In genomic region chr9:65575393-65576196, GRCm38 (mm10) we compare ENCODE assay signal across 10 mouse cellular contexts. TPM values are rescaled to one million over a fixed set of nuclear protein-coding genes. Genes with fewer than 3 reads are reported as not detected.
DNase-seq lines count a peak whose midpoint lies in the region; ATAC-seq and TF ChIP-seq lines count a peak whose summit lies in the region.
"Had no signal": no experiment of that assay in that cellular context is flagged by ENCODE, and none has a peak within 500 bp of the region (broad histone marks: within the 10 kb centered on the region; RNA-seq: fewer than 3 reads in every experiment).

No protein-coding gene starts in this region.

- 0 out of 2 replicates have a peak overlapping the region, but pooled peaks have one; percentile 47 for H3K27ac ChIP-seq in limb, embryonic 12.5 days
- no peak overlapping the region for H3K27ac ChIP-seq in limb, embryonic 10.5 days
- peak overlapping the region; percentile 76 for H3K27ac ChIP-seq in heart, postnatal 0 days (ENCODE audit: low read depth)

- H3K9me3 ChIP-seq in limb, embryonic 12.5 days, result no peaks in the 10 kb centered on the region
- H3K9me3 ChIP-seq in limb, embryonic 10.5 days (replicated peaks), result no peaks in the 10 kb centered on the region
- no peaks in the 10 kb centered on the region for H3K9me3 ChIP-seq in heart, postnatal 0 days (replicated peaks; ENCODE audit: control insufficient read depth, low read length)

- no peak overlapping the region for H3K4me3 ChIP-seq in limb, embryonic 12.5 days (replicated peaks)
- H3K4me3 ChIP-seq in limb, embryonic 10.5 days, result no peak overlapping the region
- H3K4me3 ChIP-seq in heart, postnatal 0 days (ENCODE audit: low read depth, low read length), result no peak overlapping the region

- WGBS in limb, embryonic 12.5 days, result 80% methylated on average over 8 of the region's 8 CpGs
- WGBS in limb, embryonic 10.5 days, result 86% methylated on average over 8 of the region's 8 CpGs
- WGBS in heart, postnatal 0 days, result 43% methylated on average over 8 of the region's 8 CpGs

- DNase-seq in limb, embryonic 10.5 days (ENCODE audit: low spot score), result no peak
- DNase-seq in c-Kit-positive CD71-positive TER-119-negative erythroid progenitor cells, embryonic 14.5 days (ENCODE audit: low read depth), result peak; percentile 73
- DNase-seq in heart, postnatal 0 days (ENCODE audit: low spot score), result peak; percentile 76
- peak; percentile 50 for DNase-seq in skeletal muscle tissue, adult 2 months (ENCODE audit: low read depth, low spot score)
- no peak for DNase-seq in cerebellum, adult 9-11 months
- DNase-seq in natural killer cell, adult 2 months (ENCODE audit: low spot score in 2 of 2), result no peak

- H3K4me2 ChIP-seq in limb, embryonic 12.5 days, result no peak overlapping the region
- no peak overlapping the region for H3K4me2 ChIP-seq in heart, postnatal 0 days (ENCODE audit: low read depth, low read length)

- no peak overlapping the region for H3K9ac ChIP-seq in limb, embryonic 12.5 days (replicated peaks)
- H3K9ac ChIP-seq in heart, postnatal 0 days (replicated peaks; ENCODE audit: low read depth, low read length), result no peak overlapping the region

- no peak for TF ChIP-seq CTCF in heart, postnatal 0 days (IDR thresholded peaks at IDR 0.05; ENCODE audit: low read depth)

- no peaks in the 10 kb centered on the region for H3K27me3 ChIP-seq in limb, embryonic 12.5 days
- H3K27me3 ChIP-seq in limb, embryonic 10.5 days (ENCODE audit: low read depth, poor library complexity, severe bottlenecking), result no peaks in the 10 kb centered on the region
- no peaks in the 10 kb centered on the region for H3K27me3 ChIP-seq in heart, postnatal 0 days (ENCODE audit: control insufficient read depth, insufficient read depth, low read length)

- H3K4me1 ChIP-seq in limb, embryonic 12.5 days (replicated peaks), result peaks cover 43% of the 10 kb centered on the region
- peaks cover 38% of the 10 kb centered on the region for H3K4me1 ChIP-seq in limb, embryonic 10.5 days
- peaks cover 27% of the 10 kb centered on the region for H3K4me1 ChIP-seq in heart, postnatal 0 days (ENCODE audit: control insufficient read depth, insufficient read depth)

- H3K36me3 ChIP-seq in limb, embryonic 12.5 days, result peaks cover 18% of the 10 kb centered on the region
- peaks cover 20% of the 10 kb centered on the region for H3K36me3 ChIP-seq in limb, embryonic 10.5 days
- peaks cover 17% of the 10 kb centered on the region for H3K36me3 ChIP-seq in heart, postnatal 0 days (replicated peaks; ENCODE audit: control insufficient read depth, insufficient read depth, low read length)

- TF ChIP-seq EP300 in heart, postnatal 0 days (IDR thresholded peaks at IDR 0.05; ENCODE audit: low read depth), result no peak

- no peak for ATAC-seq in limb, embryonic 12.5 days (ENCODE audit: insufficient number of reproducible peaks, insufficient read depth, low FRiP score, low TSS enrichment, low read depth)
- 0 out of 2 replicates have a peak, but pooled peaks have one; percentile 4 for ATAC-seq in heart, postnatal 0 days (ENCODE audit: insufficient read depth, low read depth)
- no peak for ATAC-seq in inflammation-experienced regulatory T-cells, adult 6 months
- ATAC-seq: intestine, embryonic 16.5 days had no signal

RNA-seq across cellular contexts. Expression of gene Plekho2, which starts 4.2 kb away (rescaled TPM):
- 12.2 and 15.0 TPM in 2 replicates for polyA plus RNA-seq in limb, embryonic 12.5 days (2016; fragmentation: Nextera tagmentation; extraction: Ambion mirVana)
- polyA plus RNA-seq in limb, embryonic 10.5 days (2016; fragmentation: Nextera tagmentation; extraction: Ambion mirVana), result 10.0 and 13.0 TPM in 2 replicates
- total RNA-seq in heart, postnatal 0 days (2014; rRNA removed; ENCODE audit: low replicate concordance), result 12.8 and 21.0 TPM in 2 replicates
- 7.6 and 8.3 TPM in 2 replicates for polyA plus RNA-seq in heart, postnatal 0 days (2015; fragmentation: Nextera tagmentation; extraction: Ambion mirVana)
- polyA plus RNA-seq in inflammation-experienced regulatory T-cells, adult 6 months (2017; shearing (Covaris generic)), result 10 to 100 TPM; 44.8 to 84.9 (median 55.9) TPM

RNA-seq across cellular contexts. Expression of gene Pif1, which starts 11.4 kb away (rescaled TPM):
- polyA plus RNA-seq in limb, embryonic 12.5 days (2016; fragmentation: Nextera tagmentation; extraction: Ambion mirVana), result 21.7 and 22.8 TPM in 2 replicates
- polyA plus RNA-seq in limb, embryonic 10.5 days (2016; fragmentation: Nextera tagmentation; extraction: Ambion mirVana), result 24.5 and 26.7 TPM in 2 replicates
- 7.1 and 32.7 TPM in 2 replicates for total RNA-seq in heart, postnatal 0 days (2014; rRNA removed; ENCODE audit: low replicate concordance)
- polyA plus RNA-seq in heart, postnatal 0 days (2015; fragmentation: Nextera tagmentation; extraction: Ambion mirVana), result 2.5 and 2.6 TPM in 2 replicates
- polyA plus RNA-seq in inflammation-experienced regulatory T-cells, adult 6 months (2017; shearing (Covaris generic)), result 1 to 10 TPM in 2 of 3 experiments, under 1 TPM in 1; 0.32 to 7.4 (median 1.1) TPM

RNA-seq across cellular contexts. Expression of gene Rbpms2, which starts 53.9 kb away (rescaled TPM):
- polyA plus RNA-seq in limb, embryonic 12.5 days (2016; fragmentation: Nextera tagmentation; extraction: Ambion mirVana), result 16.4 and 18.3 TPM in 2 replicates
- polyA plus RNA-seq in limb, embryonic 10.5 days (2016; fragmentation: Nextera tagmentation; extraction: Ambion mirVana), result 33.5 and 40.4 TPM in 2 replicates
- total RNA-seq in heart, postnatal 0 days (2014; rRNA removed; ENCODE audit: low replicate concordance), result 94.5 and 121 TPM in 2 replicates
- polyA plus RNA-seq in heart, postnatal 0 days (2015; fragmentation: Nextera tagmentation; extraction: Ambion mirVana), result 108 and 117 TPM in 2 replicates
- 1 to 10 TPM in 1 of 3 experiments, not detected in 2; 1.0 TPM for polyA plus RNA-seq in inflammation-experienced regulatory T-cells, adult 6 months (2017; shearing (Covaris generic))

RNA-seq across cellular contexts. Expression of gene Ankdd1a, which starts 55.6 kb away (rescaled TPM):
- not detected in 2 replicates for polyA plus RNA-seq in limb, embryonic 12.5 days (2016; fragmentation: Nextera tagmentation; extraction: Ambion mirVana)
- polyA plus RNA-seq in limb, embryonic 10.5 days (2016; fragmentation: Nextera tagmentation; extraction: Ambion mirVana), result not detected in 2 replicates
- total RNA-seq in heart, postnatal 0 days (2014; rRNA removed; ENCODE audit: low replicate concordance), result not detected in 2 replicates
- polyA plus RNA-seq in heart, postnatal 0 days (2015; fragmentation: Nextera tagmentation; extraction: Ambion mirVana), result not detected in 2 replicates
- not detected for polyA plus RNA-seq in inflammation-experienced regulatory T-cells, adult 6 months (2017; shearing (Covaris generic))
- polyA plus RNA-seq: intestine, embryonic 16.5 days; small intestine, adult 2 months had no signal

Comparison
In these comparisons a context has a peak if more than half of its experiments do, and no peak if none do; other contexts are left out.
1. DNase-seq: peak in c-Kit-positive CD71-positive TER-119-negative erythroid progenitor cells, embryonic 14.5 days (single experiment), heart, postnatal 0 days (single experiment) and skeletal muscle tissue, adult 2 months (single experiment); none in limb, embryonic 10.5 days (single experiment), cerebellum, adult 9-11 months (single experiment) and natural killer cell, adult 2 months (0 of 2).